Mouse (Mus musculus) myocyte (in vitro differentiated cells): ENCODE data around the gene Lfng.

Source experiments
- E2F4 ChIP-seq: IDR thresholded peaks from one replicate; pipeline ENCODE4 v1.6.1; 2011; ENCODE audit warnings: mild to moderate bottlenecking, control low read depth, moderate library complexity; ENCODE audit not compliant: insufficient read depth
- POLR2A ChIP-seq: IDR thresholded peaks from one replicate; pipeline ENCODE4 v1.6.1; 2011; ENCODE audit warnings: low read depth, mild to moderate bottlenecking, control low read depth, moderate library complexity; ENCODE audit not compliant: insufficient read length
- REST ChIP-seq: IDR thresholded peaks from one replicate; pipeline ENCODE4 v1.6.1; 2011; ENCODE audit warnings: mild to moderate bottlenecking, control low read depth, moderate library complexity; ENCODE audit not compliant: insufficient read depth, insufficient read length
- TCF12 ChIP-seq: IDR thresholded peaks from one replicate; pipeline ENCODE4 v1.6.1; 2011; ENCODE audit warnings: mild to moderate bottlenecking, control low read depth; ENCODE audit not compliant: poor library complexity, insufficient read depth, severe bottlenecking
- USF1 ChIP-seq: IDR thresholded peaks from one replicate; pipeline ENCODE4 v1.6.1; 2011; ENCODE audit warnings: low read depth, mild to moderate bottlenecking, control low read depth, moderate library complexity

DNA sequence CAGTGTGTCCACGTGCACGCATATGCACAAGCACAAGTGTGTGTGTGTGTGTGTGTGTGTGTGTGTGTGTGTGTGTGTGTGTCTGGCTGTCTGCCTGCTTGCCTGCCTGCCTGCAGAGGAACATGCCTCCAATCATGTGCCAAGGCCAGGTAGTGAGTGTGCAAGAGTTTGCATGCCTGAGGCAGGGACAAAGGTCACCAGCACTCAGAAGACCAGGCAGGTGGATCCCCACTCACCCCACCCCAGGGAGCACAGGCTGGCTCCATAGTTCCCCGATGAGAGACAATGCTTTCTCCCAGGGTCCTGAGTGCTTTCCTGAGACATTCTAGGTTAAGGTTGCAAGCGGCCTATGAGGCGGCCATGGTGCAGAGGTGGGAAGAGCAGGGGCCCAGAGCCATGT, 17.1 kb downstream of the Lfng start:
- TF ChIP-seq USF1, result no peak
- no peak for TF ChIP-seq POLR2A
- no peak for TF ChIP-seq E2F4
- TF ChIP-seq TCF12, result no peak
- no peak for TF ChIP-seq REST
